Mouse (Mus musculus): Measurements from ENCODE around the gene Ube2q2.

DNA sequence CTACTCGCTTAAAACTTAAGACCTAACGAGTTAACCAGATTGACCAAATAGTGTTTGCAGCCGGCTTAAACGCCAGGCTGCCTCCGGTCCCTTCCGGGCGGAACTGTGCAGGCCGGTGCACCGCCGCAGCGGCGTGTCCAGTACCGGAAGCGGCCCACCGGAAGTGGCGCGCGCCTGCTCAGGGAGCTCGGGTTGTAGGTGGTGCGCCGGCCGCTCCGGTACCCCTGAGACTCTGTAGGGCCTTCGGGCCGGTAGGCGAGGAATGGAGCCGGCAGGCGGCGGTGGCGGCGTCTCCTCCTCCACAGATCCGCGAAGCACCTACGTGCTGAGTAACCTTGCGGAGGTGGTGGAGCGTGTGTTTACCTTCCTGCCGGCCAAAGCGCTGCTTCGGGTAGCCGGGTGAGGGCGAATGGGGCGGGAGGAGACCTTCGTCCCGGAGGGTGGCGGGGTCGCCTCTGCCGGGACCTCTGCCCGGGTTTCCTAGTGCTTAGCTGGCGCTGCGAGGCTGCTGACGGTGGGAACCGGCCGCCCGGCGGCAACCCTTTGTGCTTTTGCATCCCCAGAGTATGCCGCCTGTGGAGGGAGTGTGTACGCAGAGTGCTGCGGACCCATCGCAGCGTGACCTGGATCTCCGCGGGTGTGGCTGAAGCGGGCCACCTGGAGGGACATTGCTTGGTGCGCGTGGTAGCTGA, 60.3 kb downstream of the Ube2q2 start, which contains the start of gene Fbxo22:
- TF ChIP-seq GATA1 (IDR thresholded peaks at IDR 0.05; ENCODE audit: borderline replicate concordance, low read length): no peak
- peak; percentile 94; the same call in 1 of the 2 replicates for TF ChIP-seq FLI1 (IDR thresholded peaks at IDR 0.05; ENCODE audit: low read length)

Measured in megakaryocyte, embryonic 14.5 days (primary cell).